Mouse (Mus musculus): Measurements from ENCODE around the gene Azin2. TPM values are rescaled to one million over a fixed set of nuclear protein-coding genes. Genes with fewer than 3 reads are reported as not detected.
A peak's percentile ranks its signal among the peaks of the same experiment; 100 is the strongest.

Azin2 gene
- polyA plus RNA-seq, 1 experiment from 2014 or later = 14.4 TPM

DNA sequence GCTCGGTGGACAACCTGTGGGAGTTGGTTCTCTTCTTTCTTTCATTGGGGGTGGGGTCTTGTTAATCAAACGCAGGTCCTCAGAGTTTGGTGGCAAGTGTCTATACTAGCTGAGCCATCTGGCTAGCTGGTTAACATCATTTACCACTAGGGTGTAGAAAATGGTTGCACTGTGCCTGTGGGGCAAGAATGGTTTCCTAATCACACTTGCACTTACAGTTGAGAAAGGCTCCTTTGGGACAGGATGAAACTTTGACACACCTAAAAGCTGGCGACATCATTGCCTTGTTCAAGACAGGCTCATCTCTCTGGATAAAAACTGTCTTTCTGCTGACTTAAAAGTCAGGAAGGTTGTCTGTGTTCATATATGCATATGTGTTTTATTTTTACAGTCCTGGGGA, 29.9 kb upstream of the Azin2 start:
- Histone ChIP-seq H3K9ac (no peak overlapping the region), H3K4me3 (no peak overlapping the region), H3K27ac (no peak overlapping the region), H3K36me3 (no peaks in the 10 kb centered on the region), H3K4me1 (peaks cover 18% of the 10 kb centered on the region), H3K9me3 (no peaks in the 10 kb centered on the region), H3K4me2 (replicated peaks) (no peak overlapping the region), H3K27me3 (replicated peaks) (0 out of 2 replicates have a peak, but pooled peaks cover 4% of the 10 kb centered on the region)
- ATAC-seq (ENCODE audit: low FRiP score, low read depth) = no peak
- 85% methylated on average over 3 of the region's 3 CpGs for WGBS

DNA sequence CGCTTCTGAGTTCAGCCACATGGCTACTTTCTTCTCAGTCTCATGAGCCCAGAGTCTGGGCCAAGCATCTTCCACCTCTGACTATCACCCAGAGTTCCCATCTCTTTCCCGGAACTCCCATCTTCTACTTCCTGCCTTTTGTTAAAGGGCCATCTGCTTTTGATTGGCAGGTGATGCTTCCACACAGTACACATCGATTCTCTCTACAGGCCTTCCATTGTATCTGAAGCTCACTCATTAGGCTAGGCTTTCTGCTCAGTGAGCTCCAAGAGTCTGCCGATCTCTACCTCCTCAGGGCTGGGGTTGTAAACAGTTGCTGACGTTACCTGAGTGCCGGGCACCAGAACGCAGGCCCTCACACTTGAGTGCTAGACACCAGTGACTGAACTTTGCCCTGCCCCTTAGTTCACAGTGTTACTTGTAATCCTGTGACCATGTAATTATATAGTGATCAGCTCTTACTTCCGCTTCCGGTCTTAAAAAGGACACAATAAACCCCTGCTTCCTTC, 29.3 kb upstream of the Azin2 start, which contains the start of gene Ak2:
Ak2 (plus strand) TSS at position 459 of the 509 bp plus-strand sequence.
- no peak within 1 kb of the TSS for H3K27ac ChIP-seq
- no peaks in the 10 kb centered on the region for H3K9me3 ChIP-seq
- peaks cover 18% of the 10 kb centered on the region for H3K4me1 ChIP-seq
- no peak for ATAC-seq (ENCODE audit: low FRiP score, low read depth)
- 0 out of 2 replicates have a peak within 1 kb of the TSS, but pooled peaks have one; percentile 82 for H3K4me3 ChIP-seq
- 0 out of 2 replicates have a peak, but pooled peaks cover 4% of the 10 kb centered on the region for H3K27me3 ChIP-seq (replicated peaks)
- 95% methylated on average over 9 of the region's 9 CpGs for WGBS
- peak within 1 kb of the TSS; percentile 93 for H3K4me2 ChIP-seq (replicated peaks)
- H3K9ac ChIP-seq = no peak within 1 kb of the TSS
- H3K36me3 ChIP-seq = no peaks in the 10 kb centered on the region

DNA sequence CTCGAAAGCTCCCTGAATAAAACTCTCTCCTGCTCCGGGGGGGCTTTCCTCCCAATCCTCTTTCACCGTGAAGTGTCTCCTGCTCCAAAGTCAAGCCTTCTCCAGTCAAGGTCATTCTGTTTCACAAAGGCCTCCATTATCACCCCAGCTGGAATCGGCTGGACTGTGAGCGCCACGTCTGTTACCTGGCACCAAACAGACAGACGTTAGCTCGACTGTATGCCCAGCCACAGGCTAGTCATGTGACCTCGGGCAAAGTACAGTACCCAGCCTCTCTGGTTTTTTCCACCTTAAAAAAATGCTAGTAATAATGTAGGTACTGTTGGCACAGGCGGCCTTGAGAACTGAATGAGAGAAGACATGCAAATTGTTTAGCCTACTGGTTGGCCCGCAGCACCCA, 27.4 kb upstream of the Azin2 start:
- Histone ChIP-seq H3K4me1 (peaks cover 14% of the 10 kb centered on the region), H3K9ac (no peak overlapping the region), H3K4me2 (replicated peaks) (no peak overlapping the region), H3K36me3 (no peaks in the 10 kb centered on the region), H3K4me3 (no peak overlapping the region), H3K27me3 (replicated peaks) (0 out of 2 replicates have a peak, but pooled peaks cover 4% of the 10 kb centered on the region), H3K27ac (no peak overlapping the region), H3K9me3 (no peaks in the 10 kb centered on the region)
- no peak for ATAC-seq (ENCODE audit: low FRiP score, low read depth)
- WGBS = 48% methylated on average over 11 of the region's 11 CpGs

DNA sequence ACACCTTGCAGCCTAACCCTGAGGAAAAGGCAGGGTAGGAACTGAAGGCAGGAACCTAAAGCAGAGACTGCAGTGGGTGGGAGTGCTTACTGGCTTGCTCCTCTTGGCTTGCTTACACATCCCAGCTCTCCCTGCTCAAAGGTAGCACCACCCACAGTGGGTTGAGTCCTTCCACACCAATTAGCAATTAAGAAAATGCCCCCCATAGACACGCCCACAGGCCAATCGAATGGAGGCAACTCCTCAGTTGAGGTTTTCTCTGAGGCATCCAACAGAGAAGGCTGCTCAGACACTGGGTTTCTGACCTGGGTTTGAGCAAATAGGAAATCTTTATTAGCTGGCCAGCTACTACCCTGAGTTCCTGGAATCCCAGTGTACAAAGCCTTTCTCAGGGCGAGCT, 26.7 kb upstream of the Azin2 start:
- H3K27me3 ChIP-seq (replicated peaks) = 0 out of 2 replicates have a peak, but pooled peaks cover 4% of the 10 kb centered on the region
- H3K4me1 ChIP-seq = peaks cover 7% of the 10 kb centered on the region
- H3K36me3 ChIP-seq = no peaks in the 10 kb centered on the region
- 44% methylated on average over 3 of the region's 3 CpGs for WGBS
- no peak overlapping the region for H3K4me2 ChIP-seq (replicated peaks)
- H3K4me3 ChIP-seq = no peak overlapping the region
- H3K27ac ChIP-seq = no peak overlapping the region
- no peak overlapping the region for H3K9ac ChIP-seq
- no peaks in the 10 kb centered on the region for H3K9me3 ChIP-seq
- no peak for ATAC-seq (ENCODE audit: low FRiP score, low read depth)

DNA sequence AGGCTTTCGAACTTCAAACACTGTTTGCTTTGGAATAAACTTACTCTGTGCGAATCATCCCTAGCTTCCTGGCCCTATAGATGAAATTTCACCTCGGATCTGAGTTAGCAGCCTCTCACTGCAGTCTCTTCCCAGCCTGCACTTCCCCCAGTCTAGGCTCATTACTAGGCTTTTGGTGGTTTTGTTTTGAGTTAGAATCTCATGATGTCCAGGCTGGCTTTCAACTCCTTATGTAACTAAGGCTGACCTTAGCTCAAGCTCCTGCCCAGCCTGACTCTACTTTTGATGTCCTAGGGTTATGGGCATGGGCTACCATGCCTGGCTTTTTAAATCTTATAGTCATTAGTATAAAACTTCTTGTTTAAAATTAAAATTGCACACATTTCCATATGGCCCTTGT, 22.4 kb upstream of the Azin2 start:
- Histone ChIP-seq H3K4me2 (replicated peaks) (no peak overlapping the region), H3K36me3 (no peaks in the 10 kb centered on the region), H3K4me1 (no peaks in the 10 kb centered on the region), H3K4me3 (no peak overlapping the region), H3K27ac (no peak overlapping the region), H3K9me3 (no peaks in the 10 kb centered on the region), H3K9ac (no peak overlapping the region), H3K27me3 (replicated peaks) (0 out of 2 replicates have a peak, but pooled peaks cover 4% of the 10 kb centered on the region)
- 79% methylated on average over 3 of the region's 3 CpGs for WGBS
- ATAC-seq (ENCODE audit: low FRiP score, low read depth) = no peak

DNA sequence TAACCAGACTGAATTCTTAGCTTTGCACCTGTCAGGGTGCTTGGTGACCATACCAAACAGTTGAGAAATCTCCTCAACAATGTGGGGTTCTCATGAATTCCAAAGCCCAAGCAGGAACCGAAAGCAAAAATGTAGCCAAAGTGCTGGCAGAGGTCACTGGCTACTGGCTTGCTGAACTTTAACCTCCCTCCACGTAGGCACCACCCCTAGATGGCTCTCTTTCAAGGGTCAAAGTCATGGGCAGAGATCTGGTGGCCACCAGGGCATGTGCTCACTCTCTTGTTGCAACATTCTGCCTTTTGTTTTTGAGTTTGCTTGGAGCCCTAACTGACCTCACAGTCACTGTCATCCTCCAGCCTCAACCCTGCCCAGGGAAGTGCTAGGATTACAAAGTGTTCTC, 21.4 kb upstream of the Azin2 start:
- 57% methylated on average over 2 of the region's 2 CpGs for WGBS
- no peak overlapping the region for H3K4me3 ChIP-seq
- 0 out of 2 replicates have a peak, but pooled peaks cover 1% of the 10 kb centered on the region for H3K27me3 ChIP-seq (replicated peaks)
- H3K9me3 ChIP-seq = no peaks in the 10 kb centered on the region
- H3K4me2 ChIP-seq (replicated peaks) = no peak overlapping the region
- no peak for ATAC-seq (ENCODE audit: low FRiP score, low read depth)
- no peaks in the 10 kb centered on the region for H3K36me3 ChIP-seq
- no peaks in the 10 kb centered on the region for H3K4me1 ChIP-seq
- no peak overlapping the region for H3K27ac ChIP-seq
- H3K9ac ChIP-seq = no peak overlapping the region

DNA sequence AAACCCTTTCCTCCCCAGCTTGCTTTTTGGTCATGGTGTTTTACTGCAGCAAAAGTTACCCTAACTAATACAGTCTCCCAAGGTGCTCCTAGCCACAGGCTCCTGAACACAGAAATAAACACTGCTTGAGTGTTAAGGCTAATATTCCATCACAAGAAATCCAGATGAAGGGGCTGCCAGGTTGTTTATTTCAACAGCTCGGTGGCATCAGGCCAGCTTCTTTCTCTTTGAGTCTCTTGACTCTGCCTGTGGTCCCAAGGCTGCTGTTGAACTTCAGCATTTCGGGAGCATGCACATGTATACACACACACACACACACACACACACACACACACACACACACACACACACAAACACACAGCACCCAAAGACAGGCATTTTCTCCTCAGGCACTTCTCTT, 20.9 kb upstream of the Azin2 start:
- no peak overlapping the region for H3K4me3 ChIP-seq
- ATAC-seq (ENCODE audit: low FRiP score, low read depth) = no peak
- no peak overlapping the region for H3K27ac ChIP-seq
- H3K9ac ChIP-seq = no peak overlapping the region
- H3K9me3 ChIP-seq = no peaks in the 10 kb centered on the region
- no peaks in the 10 kb centered on the region for H3K27me3 ChIP-seq (replicated peaks)
- H3K36me3 ChIP-seq = no peaks in the 10 kb centered on the region
- no peak overlapping the region for H3K4me2 ChIP-seq (replicated peaks)
- WGBS = 76% methylated on average over 2 of the region's 2 CpGs
- H3K4me1 ChIP-seq = no peaks in the 10 kb centered on the region

DNA sequence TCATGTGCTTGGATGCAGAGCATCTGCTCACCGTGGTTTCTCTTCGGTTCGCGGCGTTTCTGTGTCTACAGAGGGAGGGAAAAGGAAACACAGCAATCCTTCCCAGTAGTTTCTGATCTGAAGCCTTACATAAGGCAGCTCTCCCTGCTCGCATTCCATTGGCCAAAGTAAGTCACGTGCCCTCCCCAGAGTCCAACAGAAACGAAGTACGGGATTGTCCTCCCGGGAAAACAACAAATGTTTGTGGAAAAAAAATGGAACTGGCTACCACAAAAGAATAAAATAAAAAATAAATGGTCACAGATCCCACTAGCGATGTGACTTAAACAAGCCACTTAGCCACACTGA, 19.6 kb upstream of the Azin2 start:
- H3K27ac ChIP-seq = no peak overlapping the region
- no peaks in the 10 kb centered on the region for H3K9me3 ChIP-seq
- no peak overlapping the region for H3K4me2 ChIP-seq (replicated peaks)
- 75% methylated on average over 11 of the region's 11 CpGs for WGBS
- H3K4me1 ChIP-seq = no peaks in the 10 kb centered on the region
- no peak for ATAC-seq (ENCODE audit: low FRiP score, low read depth)
- no peaks in the 10 kb centered on the region for H3K27me3 ChIP-seq (replicated peaks)
- no peak overlapping the region for H3K4me3 ChIP-seq
- no peak overlapping the region for H3K9ac ChIP-seq
- H3K36me3 ChIP-seq = no peaks in the 10 kb centered on the region

DNA sequence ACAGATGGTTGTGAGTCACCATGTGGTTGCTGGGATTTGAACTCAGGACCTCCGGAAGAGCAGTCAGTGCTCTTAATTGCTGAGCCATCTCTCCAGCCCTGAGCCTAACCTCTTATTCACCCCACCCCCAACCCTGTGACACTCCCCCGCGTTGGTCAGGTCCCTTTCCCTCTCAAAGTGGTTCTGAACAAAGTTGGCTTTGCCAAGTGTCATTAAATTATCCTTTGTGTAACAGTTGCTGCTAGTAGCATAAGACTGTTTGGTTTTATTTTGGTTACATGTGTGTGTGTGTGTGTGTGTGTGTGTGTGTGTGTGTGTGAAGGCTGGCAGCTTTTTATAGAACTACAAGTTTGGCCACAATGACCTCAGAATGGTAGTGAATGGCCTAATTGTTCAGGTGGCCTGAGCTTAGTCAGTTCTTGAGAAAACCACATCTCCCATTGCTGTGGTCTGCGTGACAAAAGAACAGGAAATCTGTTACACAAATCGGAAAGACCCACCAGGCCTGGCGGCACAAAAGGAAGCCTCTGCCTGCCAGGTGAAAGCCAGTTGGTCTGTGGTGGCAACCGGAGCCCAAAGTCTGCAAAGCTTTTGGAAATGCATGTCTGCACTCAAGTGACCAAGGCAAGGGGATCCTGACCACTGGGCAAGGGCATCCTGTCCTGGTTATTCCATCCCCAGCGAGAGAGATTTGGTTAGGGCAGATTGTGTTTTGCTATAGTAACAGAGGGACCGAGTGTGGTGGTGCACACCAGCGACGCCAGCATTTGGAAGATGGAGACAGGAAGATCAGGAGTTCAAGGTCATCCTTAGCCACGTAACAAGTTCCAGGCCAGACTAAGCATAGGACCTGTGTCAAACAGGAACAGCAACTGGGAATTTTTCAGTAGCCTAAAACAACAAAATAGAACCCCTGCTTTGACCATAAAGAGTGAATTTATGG, 18.9 kb upstream of the Azin2 start:
- no peak overlapping the region for H3K9ac ChIP-seq
- no peaks in the 10 kb centered on the region for H3K36me3 ChIP-seq
- H3K27ac ChIP-seq = no peak overlapping the region
- H3K4me2 ChIP-seq (replicated peaks) = no peak overlapping the region
- H3K4me1 ChIP-seq = no peaks in the 10 kb centered on the region
- no peaks in the 10 kb centered on the region for H3K9me3 ChIP-seq
- no peak for ATAC-seq (ENCODE audit: low FRiP score, low read depth)
- no peaks in the 10 kb centered on the region for H3K27me3 ChIP-seq (replicated peaks)
- H3K4me3 ChIP-seq = no peak overlapping the region
- 80% methylated on average over 12 of the region's 12 CpGs for WGBS

DNA sequence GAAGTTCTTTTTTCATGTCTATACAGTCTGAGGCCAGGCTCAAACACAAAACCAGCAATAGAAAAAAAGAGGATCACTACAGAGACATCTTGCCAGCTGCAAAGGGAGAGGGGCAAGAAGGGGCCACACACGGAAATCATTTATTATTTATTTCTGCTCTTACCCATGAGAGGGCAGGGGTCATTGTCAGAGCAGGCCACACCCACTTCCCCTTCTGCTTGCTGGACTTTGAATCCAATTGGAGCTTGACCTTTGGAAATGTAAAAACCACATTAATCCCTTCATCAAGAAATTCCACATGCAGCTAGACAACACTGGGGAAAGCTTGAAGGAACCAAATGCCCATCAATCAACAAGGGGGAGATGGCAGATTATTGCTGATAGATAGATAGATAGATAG, 16.4 kb upstream of the Azin2 start:
- Histone ChIP-seq H3K4me1 (no peaks in the 10 kb centered on the region), H3K4me2 (replicated peaks) (no peak overlapping the region), H3K27ac (no peak overlapping the region), H3K9ac (no peak overlapping the region), H3K27me3 (replicated peaks) (no peaks in the 10 kb centered on the region), H3K9me3 (no peaks in the 10 kb centered on the region), H3K36me3 (no peaks in the 10 kb centered on the region), H3K4me3 (no peak overlapping the region)
- WGBS = 48% methylated on average over 1 of the region's 1 CpGs
- ATAC-seq (ENCODE audit: low FRiP score, low read depth) = no peak

DNA sequence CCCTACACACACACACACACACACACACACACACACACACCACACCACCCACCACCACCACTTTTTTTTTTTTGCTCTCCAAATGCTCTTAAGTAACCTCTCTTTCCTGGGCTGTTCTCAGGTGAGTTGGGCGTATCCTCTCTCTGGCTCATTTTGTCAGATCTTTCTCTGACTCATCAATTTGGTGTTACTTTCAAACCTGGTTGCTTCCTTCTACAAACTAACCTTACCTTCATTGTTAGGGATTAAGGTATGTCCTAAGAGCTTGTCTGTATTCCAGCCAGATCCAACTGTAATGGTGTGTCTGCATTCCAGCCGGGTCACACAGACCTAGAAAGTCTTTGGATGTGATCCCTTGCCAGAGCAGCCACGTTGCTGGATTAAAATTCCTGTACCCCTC, 15.0 kb upstream of the Azin2 start:
- WGBS = 82% methylated on average over 3 of the region's 3 CpGs
- Histone ChIP-seq H3K27me3 (replicated peaks) (no peaks in the 10 kb centered on the region), H3K9me3 (no peaks in the 10 kb centered on the region), H3K4me1 (no peaks in the 10 kb centered on the region), H3K9ac (no peak overlapping the region), H3K27ac (no peak overlapping the region), H3K4me3 (no peak overlapping the region), H3K4me2 (replicated peaks) (no peak overlapping the region), H3K36me3 (no peaks in the 10 kb centered on the region)
- no peak for ATAC-seq (ENCODE audit: low FRiP score, low read depth)

DNA sequence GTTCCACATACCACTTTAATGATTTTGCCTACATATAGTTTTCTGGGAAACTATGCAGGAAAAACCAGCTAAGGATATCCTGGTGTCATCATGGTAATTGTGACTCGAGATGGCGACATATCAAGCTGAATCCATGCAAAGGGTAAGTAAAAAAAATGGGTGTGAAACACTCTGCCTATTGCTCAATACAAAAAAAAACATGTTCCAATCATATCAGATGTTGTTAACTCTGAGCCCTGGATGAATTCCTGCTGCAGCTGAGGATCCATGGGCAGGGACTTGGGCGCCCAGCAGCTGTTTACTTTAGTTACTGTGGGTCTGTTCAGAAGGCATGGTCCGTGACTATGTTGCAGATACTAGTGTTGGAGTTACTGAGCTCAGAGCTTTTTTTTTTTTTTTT, 14.3 kb upstream of the Azin2 start:
- 89% methylated on average over 4 of the region's 4 CpGs for WGBS
- Histone ChIP-seq H3K27ac (no peak overlapping the region), H3K4me2 (replicated peaks) (no peak overlapping the region), H3K9ac (no peak overlapping the region), H3K9me3 (no peaks in the 10 kb centered on the region), H3K36me3 (no peaks in the 10 kb centered on the region), H3K4me1 (no peaks in the 10 kb centered on the region), H3K27me3 (replicated peaks) (no peaks in the 10 kb centered on the region), H3K4me3 (no peak overlapping the region)
- ATAC-seq (ENCODE audit: low FRiP score, low read depth) = no peak

DNA sequence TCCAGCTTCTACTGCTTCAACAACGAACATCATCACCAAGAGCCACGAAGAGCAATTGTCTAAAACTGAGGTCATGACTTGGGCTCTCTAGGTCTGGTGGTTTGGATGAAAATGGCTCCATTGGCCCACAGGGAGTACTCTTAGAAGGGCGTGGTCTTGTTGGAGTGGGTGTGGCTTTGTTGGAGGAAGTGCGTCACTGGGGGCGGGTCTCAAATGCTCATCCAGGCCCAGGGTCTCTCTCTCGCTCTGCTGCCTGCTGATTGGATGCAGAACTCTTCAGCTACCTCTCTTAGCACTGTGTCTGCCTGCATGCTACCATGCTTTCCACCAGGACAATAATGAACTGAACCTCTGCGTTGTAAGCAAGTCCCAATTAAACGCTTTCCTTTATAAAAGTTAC, 12.4 kb upstream of the Azin2 start:
- no peaks in the 10 kb centered on the region for H3K27me3 ChIP-seq (replicated peaks)
- no peak overlapping the region for H3K4me2 ChIP-seq (replicated peaks)
- H3K9ac ChIP-seq = no peak overlapping the region
- H3K36me3 ChIP-seq = no peaks in the 10 kb centered on the region
- no peaks in the 10 kb centered on the region for H3K9me3 ChIP-seq
- no peaks in the 10 kb centered on the region for H3K4me1 ChIP-seq
- ATAC-seq (ENCODE audit: low FRiP score, low read depth) = no peak
- no peak overlapping the region for H3K4me3 ChIP-seq
- H3K27ac ChIP-seq = no peak overlapping the region
- WGBS = 87% methylated on average over 8 of the region's 8 CpGs
